ENCODE assay signal across 1 mouse cellular context in genomic region chr9:45133484-45134310, GRCm38 (mm10).
TF ChIP-seq lines count a peak whose summit lies in the region.

No protein-coding gene starts in this region.

TF ChIP-seq in CH12.LX, 34 proteins besides CTCF, POLR2A, EP300 and RAD21:
- TF ChIP-seq SMC3 (IDR thresholded peaks at IDR 0.05; ENCODE audit: low read depth, low read length): peak; percentile 91
- no peak for TF ChIP-seq JUN (IDR thresholded peaks at IDR 0.05; ENCODE audit: insufficient read depth, low read depth, low read length)
- peak; percentile 54 for TF ChIP-seq ZC3H11A (IDR thresholded peaks at IDR 0.05; ENCODE audit: low read depth, low read length)
